In genomic region chr12:73123093-73124041, GRCm38 (mm10) we compare ENCODE assay signal across 8 mouse cellular contexts. TPM values are rescaled to one million over a fixed set of nuclear protein-coding genes. Genes with fewer than 3 reads are reported as not detected.
DNase-seq lines count a peak whose midpoint lies in the region; ATAC-seq and TF ChIP-seq lines count a peak whose summit lies in the region.

Gene Mnat1 (plus strand): TSS chr12:73123717.

- TF ChIP-seq CTCF in C2C12 (IDR thresholded peaks at IDR 0.05; ENCODE audit: control insufficient read depth, insufficient read depth, insufficient read length) = no peak
- no peak for TF ChIP-seq CTCF in brain, embryonic 14.5 days (IDR thresholded peaks at IDR 0.05; ENCODE audit: borderline replicate concordance, extremely low read depth, insufficient read depth, insufficient read length)
- TF ChIP-seq CTCF in kidney, postnatal 0 days (IDR thresholded peaks at IDR 0.05; ENCODE audit: low read depth) = no peak

- DNase-seq in brain, embryonic 14.5 days (ENCODE audit: low read depth) = peak; percentile 92
- DNase-seq in kidney, postnatal 0 days (ENCODE audit: low spot score) = peak; percentile 78
- DNase-seq in liver, embryonic 11.5 days (ENCODE audit: low spot score) = peak; percentile 89
- peak; percentile 90 for DNase-seq in naive thymus-derived CD4-positive, alpha-beta T cell, adult 2 months (ENCODE audit: low read depth)

- H3K36me3 ChIP-seq in C2C12 (ENCODE audit: control insufficient read depth, insufficient read depth) = no peaks in the 10 kb centered on the region
- H3K36me3 ChIP-seq in erythroblast, embryonic 14.5 days (ENCODE audit: control insufficient read depth) = no peaks in the 10 kb centered on the region; the same call in 1 of the 2 replicates
- H3K36me3 ChIP-seq in heart, embryonic 12.5 days = no peaks in the 10 kb centered on the region
- H3K36me3 ChIP-seq in kidney, postnatal 0 days (ENCODE audit: insufficient read depth, low read length) = no peaks in the 10 kb centered on the region
- no peaks in the 10 kb centered on the region for H3K36me3 ChIP-seq in liver, embryonic 11.5 days (ENCODE audit: control insufficient read depth, insufficient read depth, low read length)
- H3K36me3 ChIP-seq in stomach, embryonic 14.5 days (ENCODE audit: control insufficient read depth, insufficient read depth, low read length) = no peaks in the 10 kb centered on the region

- peak within 1 kb of the TSS; percentile 70; the same call in 1 of the 2 replicates for H3K27ac ChIP-seq in heart, embryonic 12.5 days (ENCODE audit: poor library complexity, severe bottlenecking)
- H3K27ac ChIP-seq in kidney, postnatal 0 days = peak within 1 kb of the TSS; percentile 84
- H3K27ac ChIP-seq in liver, embryonic 11.5 days (ENCODE audit: low read depth, low read length) = peak within 1 kb of the TSS; percentile 59
- no peak within 1 kb of the TSS for H3K27ac ChIP-seq in stomach, embryonic 14.5 days (ENCODE audit: low read length)

- H3K79me2 ChIP-seq in C2C12 (ENCODE audit: control insufficient read depth, insufficient read depth) = peaks cover 48% of the 10 kb centered on the region

- H3K4me3 ChIP-seq in C2C12 (ENCODE audit: insufficient read depth, poor library complexity, severe bottlenecking) = peak within 1 kb of the TSS; percentile 65
- peak within 1 kb of the TSS; percentile 82 for H3K4me3 ChIP-seq in erythroblast, embryonic 14.5 days (replicated peaks)
- peak within 1 kb of the TSS; percentile 84 for H3K4me3 ChIP-seq in heart, embryonic 12.5 days
- H3K4me3 ChIP-seq in kidney, postnatal 0 days (replicated peaks; ENCODE audit: low read depth, low read length) = peak within 1 kb of the TSS; percentile 85
- peak within 1 kb of the TSS; percentile 82 for H3K4me3 ChIP-seq in liver, embryonic 11.5 days (ENCODE audit: low read depth, low read length)
- peak within 1 kb of the TSS; percentile 70 for H3K4me3 ChIP-seq in stomach, embryonic 14.5 days (ENCODE audit: low read depth, low read length)

- peak within 1 kb of the TSS; percentile 71 for H3ac ChIP-seq in C2C12 (ENCODE audit: control insufficient read depth, insufficient read length, low read depth)

- H3K4me2 ChIP-seq in heart, embryonic 12.5 days = peak within 1 kb of the TSS; percentile 74
- peak within 1 kb of the TSS; percentile 63 for H3K4me2 ChIP-seq in kidney, postnatal 0 days (ENCODE audit: low read length)
- peak within 1 kb of the TSS; percentile 77 for H3K4me2 ChIP-seq in liver, embryonic 11.5 days
- peak within 1 kb of the TSS; percentile 67 for H3K4me2 ChIP-seq in stomach, embryonic 14.5 days (replicated peaks; ENCODE audit: low read depth, low read length)

- peak within 1 kb of the TSS; percentile 85 for H3K9ac ChIP-seq in heart, embryonic 12.5 days
- peak within 1 kb of the TSS; percentile 82 for H3K9ac ChIP-seq in kidney, postnatal 0 days (ENCODE audit: low read depth, low read length)
- H3K9ac ChIP-seq in liver, embryonic 11.5 days (ENCODE audit: low read depth, low read length) = peak within 1 kb of the TSS; percentile 74
- H3K9ac ChIP-seq in stomach, embryonic 14.5 days (replicated peaks; ENCODE audit: low read depth, low read length) = peak within 1 kb of the TSS; percentile 63

- TF ChIP-seq POLR2A in brain, embryonic 14.5 days (IDR thresholded peaks at IDR 0.05; ENCODE audit: borderline replicate concordance, extremely low read depth, insufficient read depth, insufficient read length, poor library complexity, severe bottlenecking) = peak; percentile 18; the same call in 1 of the 2 replicates

- peak; percentile 75 for ATAC-seq in heart, embryonic 12.5 days (ENCODE audit: insufficient number of reproducible peaks, low FRiP score)
- ATAC-seq in kidney, postnatal 0 days (replicated peaks; ENCODE audit: low FRiP score, low read depth) = peak; percentile 76
- peak; percentile 83 for ATAC-seq in liver, embryonic 11.5 days (replicated peaks; ENCODE audit: low FRiP score)
- no peak for ATAC-seq in stomach, embryonic 14.5 days (ENCODE audit: insufficient number of reproducible peaks, insufficient read depth, low FRiP score, low read depth)

- no peaks in the 10 kb centered on the region for H3K9me3 ChIP-seq in erythroblast, embryonic 14.5 days (ENCODE audit: control insufficient read depth, low read length)
- H3K9me3 ChIP-seq in heart, embryonic 12.5 days (replicated peaks) = no peaks in the 10 kb centered on the region
- H3K9me3 ChIP-seq in kidney, postnatal 0 days (replicated peaks; ENCODE audit: low read length) = no peaks in the 10 kb centered on the region
- H3K9me3 ChIP-seq in liver, embryonic 11.5 days (ENCODE audit: control insufficient read depth, low read length) = no peaks in the 10 kb centered on the region
- no peaks in the 10 kb centered on the region for H3K9me3 ChIP-seq in stomach, embryonic 14.5 days (ENCODE audit: control insufficient read depth, low read depth, low read length)

- peaks cover 45% of the 10 kb centered on the region for H3K79me3 ChIP-seq in C2C12 (ENCODE audit: low read depth)

- peaks cover 17% of the 10 kb centered on the region for H3K4me1 ChIP-seq in erythroblast, embryonic 14.5 days (ENCODE audit: control insufficient read depth)
- peaks cover 10% of the 10 kb centered on the region for H3K4me1 ChIP-seq in heart, embryonic 12.5 days (replicated peaks)
- no peaks in the 10 kb centered on the region for H3K4me1 ChIP-seq in kidney, postnatal 0 days (replicated peaks; ENCODE audit: insufficient read depth, low read length)
- H3K4me1 ChIP-seq in liver, embryonic 11.5 days (replicated peaks; ENCODE audit: control insufficient read depth, insufficient read depth, low read length) = 0 out of 2 replicates have a peak, but pooled peaks cover 3% of the 10 kb centered on the region
- H3K4me1 ChIP-seq in stomach, embryonic 14.5 days (ENCODE audit: control insufficient read depth, insufficient read depth, low read length) = no peaks in the 10 kb centered on the region; the same call in none of the 2 replicates

- under 1% methylated on average over 23 of the region's 23 CpGs for WGBS in heart, embryonic 12.5 days
- 1% methylated on average over 23 of the region's 23 CpGs for WGBS in kidney, postnatal 0 days
- under 1% methylated on average over 23 of the region's 23 CpGs for WGBS in liver, embryonic 11.5 days
- under 1% methylated on average over 23 of the region's 23 CpGs for WGBS in stomach, embryonic 14.5 days

- no peaks in the 10 kb centered on the region for H3K27me3 ChIP-seq in C2C12 (ENCODE audit: control insufficient read depth, insufficient read depth, insufficient read length)
- peaks cover 2% of the 10 kb centered on the region; the same call in 1 of the 2 replicates for H3K27me3 ChIP-seq in erythroblast, embryonic 14.5 days (ENCODE audit: control insufficient read depth)
- no peaks in the 10 kb centered on the region for H3K27me3 ChIP-seq in heart, embryonic 12.5 days (replicated peaks)
- H3K27me3 ChIP-seq in kidney, postnatal 0 days (ENCODE audit: insufficient read depth, low read length) = no peaks in the 10 kb centered on the region
- no peaks in the 10 kb centered on the region for H3K27me3 ChIP-seq in liver, embryonic 11.5 days (replicated peaks; ENCODE audit: control insufficient read depth, insufficient read depth, low read length)
- H3K27me3 ChIP-seq in stomach, embryonic 14.5 days (ENCODE audit: control insufficient read depth, insufficient read depth, low read length) = no peaks in the 10 kb centered on the region

TF ChIP-seq in C2C12, 6 proteins besides CTCF, POLR2A, EP300 and RAD21:
- TF ChIP-seq CEBPB (IDR thresholded peaks at IDR 0.05; ENCODE audit: low read depth) = no peak
- no peak for TF ChIP-seq MYOG (IDR thresholded peaks at IDR 0.05; ENCODE audit: control insufficient read depth, extremely low read depth, insufficient read length)
- TF ChIP-seq MAX (IDR thresholded peaks at IDR 0.05) = peak; percentile 70
- no peak for TF ChIP-seq USF1 (IDR thresholded peaks at IDR 0.05; ENCODE audit: low read depth)
- TF ChIP-seq MYOD1 (IDR thresholded peaks at IDR 0.05; ENCODE audit: control insufficient read depth, insufficient read length, low read depth) = no peak
- TF ChIP-seq FOSL1 (IDR thresholded peaks at IDR 0.05; ENCODE audit: insufficient read depth, low read length, poor library complexity, severe bottlenecking) = no peak

RNA-seq across cellular contexts. Expression of gene Mnat1, which starts in this region (rescaled TPM):
- 30.9 TPM for polyA plus RNA-seq in C2C12 (2012; fragmentation: generic; extraction: Trizol)
- 13.8 and 15.4 TPM in 2 replicates for polyA plus RNA-seq in brain, embryonic 14.5 days (2012; rRNA removed)
- polyA plus RNA-seq in erythroblast, embryonic 14.5 days (2012) = 0.11 and 0.35 TPM in 2 replicates
- 23.9 and 26.3 TPM in 2 replicates for polyA plus RNA-seq in heart, embryonic 12.5 days (2016; fragmentation: Nextera tagmentation; extraction: Ambion mirVana)
- polyA plus RNA-seq in kidney, postnatal 0 days (2015; fragmentation: Nextera tagmentation; extraction: Ambion mirVana) = 38.0 and 38.1 TPM in 2 replicates
- polyA plus RNA-seq in liver, embryonic 11.5 days (2014; fragmentation: Nextera tagmentation; extraction: Ambion mirVana) = 30.5 and 31.4 TPM in 2 replicates
- 36.6 and 36.8 TPM in 2 replicates for polyA plus RNA-seq in stomach, embryonic 14.5 days (2014; fragmentation: Nextera tagmentation; extraction: Ambion mirVana)

Comparison
In these comparisons a context has a peak if more than half of its experiments do, and no peak if none do; other contexts are left out.
1. RNA of gene Mnat1 (polyA plus RNA-seq): 38.0 to 38.1 TPM in kidney, postnatal 0 days, 36.6 to 36.8 TPM in stomach, embryonic 14.5 days, 30.9 TPM in C2C12 (single experiment), 30.5 to 31.4 TPM in liver, embryonic 11.5 days, 23.9 to 26.3 TPM in heart, embryonic 12.5 days and 13.8 to 15.4 TPM in brain, embryonic 14.5 days; 0.11 to 0.35 TPM in erythroblast, embryonic 14.5 days; every median in the first group is over 10 times any median in the second.
2. Peak in every context shown above with its lines, with median percentiles within 50 percentile points of each other: H3K4me3 ChIP-seq, DNase-seq, H3K4me2 ChIP-seq and H3K9ac ChIP-seq.